Mouse (Mus musculus): ENCODE data around the gene Max. TPM values are rescaled to one million over a fixed set of nuclear protein-coding genes. Genes with fewer than 3 reads are reported as not detected.

The Max gene
- polyA plus RNA-seq, 1 experiment = 101 TPM

DNA sequence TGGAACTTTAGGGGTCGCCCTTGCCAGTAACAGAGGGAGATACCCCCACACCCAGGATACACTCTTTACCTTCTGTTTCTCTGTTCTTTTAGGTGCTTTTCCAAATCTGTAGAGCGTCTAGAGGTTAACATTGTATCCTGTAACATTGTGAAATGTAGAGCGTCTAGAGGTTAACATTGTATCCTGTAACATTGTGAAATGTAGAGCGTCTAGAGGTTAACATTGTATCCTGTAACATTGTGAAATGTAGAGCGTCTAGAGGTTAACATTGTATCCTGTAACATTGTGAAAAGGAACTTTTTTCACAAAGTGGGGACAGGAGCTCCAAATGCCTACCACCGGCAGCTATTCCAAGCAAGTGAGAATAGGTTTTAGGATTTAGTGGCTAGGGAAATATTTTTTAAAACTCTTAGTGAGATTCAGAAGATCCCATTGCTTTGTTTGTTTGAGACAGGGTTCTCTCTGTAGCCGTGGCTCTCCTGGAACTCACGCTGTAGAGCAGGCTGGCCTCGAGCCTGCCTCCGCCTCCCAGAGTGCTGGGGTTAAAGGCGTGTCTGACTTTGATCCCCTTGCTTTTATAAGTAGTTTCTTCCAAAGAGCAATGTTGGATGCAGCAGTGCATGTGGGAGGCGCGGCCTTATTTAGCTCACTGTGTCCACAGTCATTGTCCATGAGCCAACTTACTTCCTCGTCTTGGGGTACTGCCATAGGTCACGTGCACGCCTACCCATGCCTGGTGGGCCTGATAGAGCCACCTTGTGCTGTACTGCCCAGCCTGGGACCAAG, 68.9 kb downstream of the Max start:
- H3K9me3 ChIP-seq (replicated peaks; ENCODE audit: control insufficient read depth, insufficient read depth, low read length, poor library complexity, severe bottlenecking) = no peaks in the 10 kb centered on the region
- TF ChIP-seq CTCF (IDR thresholded peaks at IDR 0.05; ENCODE audit: low read depth, low read length) = no peak
- TF ChIP-seq POLR2A (IDR thresholded peaks at IDR 0.05; ENCODE audit: insufficient read depth, low read length) = no peak
- TF ChIP-seq EP300 (IDR thresholded peaks at IDR 0.05; ENCODE audit: insufficient read depth, low read depth, low read length) = no peak
- peaks cover 18% of the 10 kb centered on the region for H3K4me1 ChIP-seq (ENCODE audit: control insufficient read depth, insufficient read depth, low read length)
- H3K27me3 ChIP-seq (ENCODE audit: control insufficient read depth, insufficient read depth, low read length, poor library complexity, severe bottlenecking) = no peaks in the 10 kb centered on the region
- H3K27ac ChIP-seq (ENCODE audit: insufficient read depth, low read length) = no peak overlapping the region
- H3K9ac ChIP-seq (ENCODE audit: low read depth, poor library complexity, severe bottlenecking) = no peak overlapping the region
- no peak overlapping the region for H3K4me3 ChIP-seq (ENCODE audit: low read depth, low read length)
- no peaks in the 10 kb centered on the region for H3K36me3 ChIP-seq (ENCODE audit: control insufficient read depth, insufficient read depth, low read length, poor library complexity, severe bottlenecking)

DNA sequence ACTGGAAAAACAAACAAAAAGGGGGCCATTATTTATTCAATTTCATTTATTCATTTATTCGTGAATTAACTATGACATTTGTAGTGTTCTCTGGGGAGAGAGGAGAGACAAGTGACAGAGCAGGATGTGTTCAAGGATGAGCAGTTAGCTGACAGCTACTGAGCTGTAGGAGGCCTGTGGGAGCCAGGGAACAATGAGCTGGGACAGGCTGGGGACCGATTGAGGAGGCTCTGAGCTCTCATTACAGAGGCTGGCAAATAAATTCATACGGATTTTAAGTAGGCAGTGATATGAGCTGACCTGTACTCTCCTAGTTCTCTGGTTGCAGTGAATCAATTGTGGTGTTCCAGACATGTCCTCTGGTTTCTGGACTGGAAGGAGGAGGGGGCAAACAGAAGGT, 70.8 kb downstream of the Max start:
- Histone ChIP-seq H3K9ac (ENCODE audit: low read depth, poor library complexity, severe bottlenecking) (no peak overlapping the region), H3K27ac (ENCODE audit: insufficient read depth, low read length) (no peak overlapping the region)
- TF ChIP-seq CTCF (IDR thresholded peaks at IDR 0.05; ENCODE audit: low read depth, low read length) (no peak), EP300 (IDR thresholded peaks at IDR 0.05; ENCODE audit: insufficient read depth, low read depth, low read length) (no peak), POLR2A (IDR thresholded peaks at IDR 0.05; ENCODE audit: insufficient read depth, low read length) (no peak)

DNA sequence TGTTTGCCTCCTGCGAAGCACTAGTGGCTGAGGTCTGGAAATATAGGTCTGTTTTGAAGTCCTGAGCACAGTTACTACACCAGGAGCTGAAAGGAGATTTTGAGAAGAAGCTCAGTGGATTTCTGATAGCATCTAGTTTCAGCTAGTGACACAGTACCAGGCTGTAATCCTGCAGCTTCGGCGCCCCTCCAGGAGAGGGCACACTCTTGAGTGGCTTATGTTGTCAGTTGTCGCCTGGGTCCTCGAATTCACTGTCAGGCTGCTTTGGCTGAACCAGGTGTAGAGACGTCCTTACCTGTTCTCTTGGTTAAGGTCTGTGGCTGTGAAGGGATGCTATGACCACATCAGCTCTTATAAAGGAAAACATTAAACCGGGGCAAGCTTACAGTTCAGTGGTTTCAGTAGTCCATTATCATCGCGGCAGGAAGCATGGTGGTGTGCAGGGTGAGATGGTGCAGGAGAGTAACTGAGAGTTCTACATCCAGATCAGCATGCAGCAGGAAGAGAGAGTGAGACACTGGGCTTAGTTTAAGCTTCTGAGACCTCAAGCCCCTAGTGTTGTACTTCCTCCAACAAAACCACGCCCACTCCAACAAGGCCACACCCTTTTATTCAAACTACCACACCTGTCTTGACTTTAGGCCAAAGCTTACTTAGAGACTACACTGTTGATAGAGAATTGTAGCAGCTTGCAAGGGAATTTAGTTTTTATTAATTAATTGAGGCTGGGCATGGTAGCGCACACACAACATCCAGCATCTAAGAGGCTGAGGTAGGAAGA, 72.4 kb downstream of the Max start:
- Histone ChIP-seq H3K36me3 (ENCODE audit: control insufficient read depth, insufficient read depth, low read length, poor library complexity, severe bottlenecking) (no peaks in the 10 kb centered on the region), H3K27ac (ENCODE audit: insufficient read depth, low read length) (peak overlapping the region; percentile 58), H3K9me3 (replicated peaks; ENCODE audit: control insufficient read depth, insufficient read depth, low read length, poor library complexity, severe bottlenecking) (no peaks in the 10 kb centered on the region), H3K9ac (ENCODE audit: low read depth, poor library complexity, severe bottlenecking) (no peak overlapping the region), H3K4me3 (ENCODE audit: low read depth, low read length) (no peak overlapping the region), H3K4me1 (ENCODE audit: control insufficient read depth, insufficient read depth, low read length) (peaks cover 5% of the 10 kb centered on the region), H3K27me3 (ENCODE audit: control insufficient read depth, insufficient read depth, low read length, poor library complexity, severe bottlenecking) (no peaks in the 10 kb centered on the region)
- TF ChIP-seq CTCF (IDR thresholded peaks at IDR 0.05; ENCODE audit: low read depth, low read length) (peak; percentile 41), EP300 (IDR thresholded peaks at IDR 0.05; ENCODE audit: insufficient read depth, low read depth, low read length) (no peak)

More for the DNA sequence above, 70.8 kb downstream of the Max start:
- Histone ChIP-seq H3K9me3 (replicated peaks; ENCODE audit: control insufficient read depth, insufficient read depth, low read length, poor library complexity, severe bottlenecking) (no peaks in the 10 kb centered on the region), H3K4me1 (ENCODE audit: control insufficient read depth, insufficient read depth, low read length) (peaks cover 14% of the 10 kb centered on the region), H3K36me3 (ENCODE audit: control insufficient read depth, insufficient read depth, low read length, poor library complexity, severe bottlenecking) (no peaks in the 10 kb centered on the region), H3K4me3 (ENCODE audit: low read depth, low read length) (no peak overlapping the region), H3K27me3 (ENCODE audit: control insufficient read depth, insufficient read depth, low read length, poor library complexity, severe bottlenecking) (no peaks in the 10 kb centered on the region)

DNA sequence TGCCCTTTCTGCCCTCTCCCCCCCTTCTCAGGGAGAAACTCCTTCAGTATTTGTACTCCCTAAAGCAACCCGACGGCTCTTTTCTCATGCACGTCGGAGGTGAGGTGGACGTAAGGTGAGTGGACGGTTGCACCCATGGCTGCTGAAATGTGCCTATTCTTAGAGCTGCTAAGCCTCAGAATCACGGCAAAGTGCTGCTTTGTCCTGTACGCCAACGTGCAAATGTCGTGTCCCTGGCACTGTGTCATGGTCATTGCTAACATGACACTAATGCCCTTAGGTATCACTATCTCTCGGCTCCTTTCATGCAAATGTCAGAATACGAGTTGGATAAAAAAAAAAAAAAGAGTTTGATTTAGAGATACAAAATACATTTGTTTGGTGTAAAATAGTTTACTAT, 74.1 kb downstream of the Max start:
- Histone ChIP-seq H3K9ac (ENCODE audit: low read depth, poor library complexity, severe bottlenecking) (no peak overlapping the region), H3K9me3 (replicated peaks; ENCODE audit: control insufficient read depth, insufficient read depth, low read length, poor library complexity, severe bottlenecking) (no peaks in the 10 kb centered on the region), H3K4me1 (ENCODE audit: control insufficient read depth, insufficient read depth, low read length) (peaks cover 2% of the 10 kb centered on the region), H3K4me3 (ENCODE audit: low read depth, low read length) (no peak overlapping the region), H3K36me3 (ENCODE audit: control insufficient read depth, insufficient read depth, low read length, poor library complexity, severe bottlenecking) (no peaks in the 10 kb centered on the region), H3K27ac (ENCODE audit: insufficient read depth, low read length) (no peak overlapping the region), H3K27me3 (ENCODE audit: control insufficient read depth, insufficient read depth, low read length, poor library complexity, severe bottlenecking) (no peaks in the 10 kb centered on the region)
- TF ChIP-seq EP300 (IDR thresholded peaks at IDR 0.05; ENCODE audit: insufficient read depth, low read depth, low read length) (no peak), CTCF (IDR thresholded peaks at IDR 0.05; ENCODE audit: low read depth, low read length) (no peak), POLR2A (IDR thresholded peaks at IDR 0.05; ENCODE audit: insufficient read depth, low read length) (no peak)

Other genes with a start within 250 kb of the Max start
- gene Churc1, start 196.7 kb downstream of the Max start, polyA plus RNA-seq (2011; ENCODE audit: insufficient read depth, insufficient read length, low read depth, missing spikeins) = 30.4 and 30.7 TPM in 2 replicates
- gene Fntb, start 196.6 kb downstream of the Max start, polyA plus RNA-seq (2011; ENCODE audit: insufficient read depth, insufficient read length, low read depth, missing spikeins) = 68.6 and 81.0 TPM in 2 replicates
- 12.7 and 20.3 TPM in 2 replicates for gene Gpx2, start 166.6 kb downstream of the Max start, polyA plus RNA-seq (2011; ENCODE audit: insufficient read depth, insufficient read length, low read depth, missing spikeins)
- 34.2 and 40.7 TPM in 2 replicates for gene Rab15, start 139.3 kb downstream of the Max start, polyA plus RNA-seq (2011; ENCODE audit: insufficient read depth, insufficient read length, low read depth, missing spikeins)

All from ES-Bruce4 (cell line).